Mouse (Mus musculus): ENCODE measurements around the gene Gm21897.
"Not testable (repeated sequence)": the region's sequence is repeated elsewhere in the genome, so short reads cannot be mapped to it uniquely, and the experiment has no call there.

Gene Gm21897

GRCm38 (mm10) chr16:15317158-15317557, at the start of gene Gm21897:
Gene Gm21897, plus strand, starts transcription at chr16:15317458.
- DNase-seq (ENCODE audit: low read depth, low spot score), result not testable (repeated sequence)

- no peak for DNase-seq (ENCODE audit: low read depth, low spot score)
These were observed 45.0 kb upstream of the Gm21897 start for GRCm38 (mm10) chr16:15272291-15272690.

- no peak for DNase-seq (ENCODE audit: low read depth, low spot score)
These were observed 39.8 kb upstream of the Gm21897 start for GRCm38 (mm10) chr16:15277461-15277860.

GRCm38 (mm10) chr16:15293041-15293440, 24.2 kb upstream of the Gm21897 start:
- DNase-seq (ENCODE audit: low read depth, low spot score), result no peak

GRCm38 (mm10) chr16:15294289-15294688, 23.0 kb upstream of the Gm21897 start:
- no peak for DNase-seq (ENCODE audit: low read depth, low spot score)

GRCm38 (mm10) chr16:15294911-15295659, 22.2 kb upstream of the Gm21897 start:
- no peak for DNase-seq (ENCODE audit: low read depth, low spot score)

- DNase-seq (ENCODE audit: low read depth, low spot score), result no peak
These were observed 17.3 kb downstream of the Gm21897 start for GRCm38 (mm10) chr16:15334526-15334925.

GRCm38 (mm10) chr16:15339051-15339450, 21.8 kb downstream of the Gm21897 start:
- DNase-seq (ENCODE audit: low read depth, low spot score), result no peak

- DNase-seq (ENCODE audit: low read depth, low spot score), result no peak
These were observed 28.8 kb downstream of the Gm21897 start for GRCm38 (mm10) chr16:15346045-15346444.

GRCm38 (mm10) chr16:15349381-15349780, 32.1 kb downstream of the Gm21897 start:
- no peak for DNase-seq (ENCODE audit: low read depth, low spot score)

- no peak for DNase-seq (ENCODE audit: low read depth, low spot score)
These were observed 34.0 kb downstream of the Gm21897 start for GRCm38 (mm10) chr16:15351301-15351700.

GRCm38 (mm10) chr16:15352320-15352719, 35.1 kb downstream of the Gm21897 start:
- no peak for DNase-seq (ENCODE audit: low read depth, low spot score)

GRCm38 (mm10) chr16:15354901-15355300, 37.6 kb downstream of the Gm21897 start:
- no peak for DNase-seq (ENCODE audit: low read depth, low spot score)

GRCm38 (mm10) chr16:15355339-15355738, 38.1 kb downstream of the Gm21897 start:
- no peak for DNase-seq (ENCODE audit: low read depth, low spot score)

GRCm38 (mm10) chr16:15357766-15358165, 40.5 kb downstream of the Gm21897 start:
- DNase-seq (ENCODE audit: low read depth, low spot score), result no peak

GRCm38 (mm10) chr16:15359110-15359782, 42.0 kb downstream of the Gm21897 start:
- no peak for DNase-seq (ENCODE audit: low read depth, low spot score)

GRCm38 (mm10) chr16:15360825-15361224, 43.6 kb downstream of the Gm21897 start:
- no peak for DNase-seq (ENCODE audit: low read depth, low spot score)

All from brain, embryonic 18.5 days (tissue).